Mouse (Mus musculus) right cerebral cortex, postnatal 4 days (tissue): ENCODE data around the gene Hcn2.
"Not testable (repeated sequence)": the region's sequence is repeated elsewhere in the genome, so short reads cannot be mapped to it uniquely, and the experiment has no call there.

Experiments used
- DNase-seq: peaks from one replicate; pipeline ENCODE4 v3.0.0-alpha.2; 2022

Gene Hcn2

DNA sequence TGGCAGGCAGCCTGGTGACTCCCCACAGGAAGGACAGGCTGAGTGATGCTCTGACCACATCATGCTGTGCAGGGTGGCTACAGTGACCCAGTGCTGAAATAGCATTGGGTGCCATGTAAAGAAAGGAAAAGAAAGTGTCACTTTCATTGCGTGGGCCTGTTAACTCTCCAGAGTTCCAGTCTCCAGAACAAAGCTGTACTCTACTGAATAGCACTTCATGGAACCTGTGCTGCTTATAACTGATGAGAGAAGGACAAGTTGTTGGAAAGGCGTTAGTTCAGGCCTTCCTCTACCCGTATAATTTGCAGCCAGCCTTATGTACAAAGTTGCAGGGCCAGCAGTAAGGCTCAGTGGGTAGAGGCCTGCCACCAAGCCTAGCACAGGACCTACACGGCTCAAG is 27.7 kb upstream of the Hcn2 start, which contains the start of gene Gzmm:
Gzmm (plus strand) TSS at position 301 of the 400 bp plus-strand sequence.
- no peak for DNase-seq

DNA sequence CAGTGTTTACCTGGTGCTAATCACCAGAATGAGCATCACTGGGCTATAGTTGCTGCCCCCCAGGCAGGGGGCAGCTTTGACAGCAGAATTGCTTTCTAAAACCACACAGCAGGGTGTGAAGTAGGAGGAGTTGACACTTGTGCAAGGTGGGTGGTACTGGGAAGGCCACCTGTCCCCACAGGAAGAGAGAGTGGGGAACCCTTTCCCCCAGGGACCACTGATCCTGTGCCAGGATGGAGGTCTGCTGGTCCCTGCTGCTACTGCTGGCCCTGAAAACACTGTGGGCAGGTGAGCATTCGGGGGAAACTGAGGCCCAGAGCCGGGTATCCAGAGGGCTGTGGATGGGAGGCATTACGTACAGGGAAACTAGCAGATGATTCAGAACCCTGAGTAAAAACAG is 27.3 kb upstream of the Hcn2 start:
- no peak for DNase-seq

DNA sequence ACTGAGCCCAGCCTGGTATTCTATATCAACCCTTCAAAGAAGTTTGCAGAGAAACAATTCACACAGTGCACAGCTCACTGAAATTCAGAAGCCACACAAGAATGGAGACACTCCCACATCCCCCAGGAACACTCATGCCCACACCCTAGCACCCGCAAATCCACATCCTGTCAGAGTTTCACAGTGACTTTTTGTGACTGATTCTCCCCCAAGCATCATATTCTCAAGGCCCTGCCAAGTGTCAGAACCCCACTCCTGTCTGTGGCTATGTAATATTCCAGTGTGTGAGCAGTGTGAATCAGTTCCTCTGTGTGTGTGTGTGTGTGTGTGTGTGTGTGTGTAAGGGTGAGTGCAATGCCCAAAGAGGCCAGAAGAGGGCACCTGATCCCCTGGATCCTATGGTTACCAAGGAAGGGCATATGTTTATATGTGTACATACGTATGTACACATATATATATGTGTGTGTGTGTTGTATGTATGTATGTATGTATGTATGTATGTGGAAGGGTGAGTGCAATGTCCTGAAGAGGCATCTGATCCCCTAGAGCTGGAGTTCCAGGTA is 24.4 kb upstream of the Hcn2 start:
- DNase-seq, result no peak

DNA sequence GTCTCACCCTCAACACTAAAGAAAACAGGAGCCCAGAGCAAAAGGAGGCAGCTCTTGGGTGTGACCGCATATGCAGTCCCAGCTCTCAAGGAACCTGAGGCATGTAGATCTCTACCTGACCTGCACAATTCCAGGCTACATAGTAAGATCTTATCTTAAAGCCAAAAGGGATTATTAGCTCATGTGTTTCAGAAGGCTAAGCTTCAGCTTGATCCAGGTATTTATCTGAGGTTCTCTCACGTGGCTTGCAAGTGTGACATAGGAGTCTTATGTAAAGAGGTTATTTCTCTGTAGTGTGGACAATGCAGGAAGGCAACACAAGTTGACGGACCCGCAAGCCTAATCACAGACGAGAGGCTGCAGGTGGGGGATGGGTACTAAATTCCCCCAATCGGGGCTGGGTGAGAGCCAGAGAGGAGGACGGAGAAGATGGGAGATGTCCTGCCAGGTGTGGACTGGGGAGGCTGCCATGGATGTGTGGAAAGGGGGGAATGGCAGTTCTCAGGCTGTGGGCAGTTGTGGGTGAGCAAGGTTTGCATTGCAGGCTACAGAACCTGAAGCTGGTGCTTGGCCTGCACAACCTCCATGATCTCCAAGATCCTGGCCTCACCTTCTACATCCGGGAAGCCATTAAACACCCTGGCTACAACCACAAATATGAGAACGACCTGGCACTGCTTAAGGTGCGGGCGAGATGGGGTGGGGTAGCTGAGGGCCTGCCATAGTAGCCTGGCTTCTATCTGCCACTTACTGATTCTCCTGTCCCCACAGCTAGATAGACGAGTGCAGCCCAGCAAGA is 22.7 kb upstream of the Hcn2 start:
- no peak for DNase-seq

DNA sequence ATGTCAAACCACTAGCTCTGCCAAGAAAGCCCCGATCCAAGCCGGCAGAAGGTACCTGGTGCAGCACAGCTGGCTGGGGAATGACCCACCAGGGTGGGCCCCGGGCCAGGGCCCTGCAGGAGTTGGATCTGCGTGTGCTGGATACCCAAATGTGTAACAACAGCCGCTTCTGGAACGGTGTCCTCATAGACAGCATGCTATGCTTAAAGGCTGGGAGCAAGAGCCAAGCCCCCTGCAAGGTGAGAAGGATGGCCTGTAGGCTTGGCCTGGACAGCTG is 22.1 kb upstream of the Hcn2 start:
- no peak for DNase-seq

DNA sequence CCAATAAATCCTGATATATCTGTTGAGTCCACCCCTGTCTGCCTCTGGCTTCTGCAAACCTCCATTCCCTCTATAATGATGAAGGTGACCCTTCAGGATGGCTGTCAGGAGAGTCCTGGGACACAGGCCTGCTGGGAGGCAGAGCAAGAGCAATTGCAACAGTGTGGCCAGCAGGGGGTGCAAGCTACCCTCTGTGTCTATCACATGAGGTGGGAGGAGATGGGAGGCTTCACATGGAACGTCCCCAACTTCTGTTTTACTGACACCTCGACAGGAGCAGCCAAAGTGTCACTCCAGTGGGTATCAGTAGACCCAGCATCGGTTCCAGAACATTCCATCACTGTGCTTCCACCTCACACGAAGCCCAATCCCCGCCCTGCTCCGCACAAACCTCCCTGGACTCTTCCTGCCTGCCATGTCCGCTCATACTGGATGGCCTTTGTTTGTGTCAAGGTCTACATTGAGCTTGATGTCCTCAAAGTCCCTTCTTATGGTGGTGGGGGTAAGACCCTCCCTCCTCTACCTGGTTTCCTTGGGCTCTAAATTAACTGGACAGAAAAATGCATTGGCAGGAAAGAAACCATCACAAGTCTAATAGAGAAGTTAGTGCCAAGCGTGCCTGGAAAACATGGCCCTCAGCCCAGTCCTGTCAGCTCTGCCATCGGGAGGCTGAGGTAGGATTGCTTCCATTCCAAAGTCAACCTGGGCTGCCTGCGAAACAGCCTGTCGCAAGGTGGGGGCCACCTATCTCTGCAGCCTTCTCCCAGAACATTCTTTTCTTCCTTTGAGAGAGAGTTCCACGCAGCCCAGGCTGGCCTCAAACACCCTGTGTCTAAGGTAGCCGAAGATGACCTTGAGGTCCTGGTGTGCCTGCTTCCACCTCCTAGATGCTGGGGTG is 21.0 kb upstream of the Hcn2 start:
- peak; percentile 76 for DNase-seq

DNA sequence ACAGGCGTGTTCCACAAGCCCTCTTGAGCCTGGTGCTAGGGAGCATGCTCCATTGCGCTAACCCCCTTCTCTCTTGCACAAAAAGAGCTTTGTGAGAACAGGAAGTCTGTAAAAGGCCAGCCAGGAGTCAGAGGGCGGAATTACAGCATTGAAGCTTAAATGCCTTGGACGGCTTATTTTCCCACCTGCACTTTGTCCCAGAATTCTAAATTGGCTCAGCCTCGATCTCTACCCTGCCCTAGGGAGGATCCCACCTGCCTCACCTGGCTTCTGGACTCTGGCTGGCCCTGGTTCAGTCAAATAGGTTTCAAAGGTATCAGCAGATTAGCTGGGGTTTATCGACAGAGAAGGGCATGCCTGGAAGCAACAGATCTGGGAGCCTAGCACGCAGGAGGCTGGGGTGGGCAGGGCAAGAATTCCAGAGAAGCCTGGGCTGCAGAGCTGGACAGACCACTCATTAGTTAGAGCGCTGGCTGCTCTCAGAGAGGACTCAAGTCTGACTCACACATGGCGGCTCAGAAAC is 20.2 kb upstream of the Hcn2 start:
- DNase-seq, result no peak

DNA sequence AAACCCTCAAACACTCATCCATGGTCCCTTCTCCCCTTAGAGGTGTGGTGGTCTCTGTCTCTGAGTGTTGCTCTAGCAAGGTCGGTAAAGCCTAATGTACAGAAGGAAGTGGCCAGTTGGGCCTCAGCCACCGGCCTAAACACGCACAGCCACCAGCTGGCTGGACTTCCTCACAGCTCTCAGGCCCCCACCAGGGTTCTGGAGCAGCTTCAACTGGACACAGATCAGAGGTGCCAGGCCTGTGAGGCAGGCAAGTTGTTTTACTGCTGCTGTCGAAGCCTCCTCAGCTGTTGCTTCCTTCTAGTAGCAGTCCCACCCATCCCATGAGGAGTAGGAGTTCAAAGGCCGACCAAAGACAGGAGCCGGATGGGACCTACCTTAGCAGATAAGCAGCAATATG is 18.5 kb upstream of the Hcn2 start:
- DNase-seq, result no peak

DNA sequence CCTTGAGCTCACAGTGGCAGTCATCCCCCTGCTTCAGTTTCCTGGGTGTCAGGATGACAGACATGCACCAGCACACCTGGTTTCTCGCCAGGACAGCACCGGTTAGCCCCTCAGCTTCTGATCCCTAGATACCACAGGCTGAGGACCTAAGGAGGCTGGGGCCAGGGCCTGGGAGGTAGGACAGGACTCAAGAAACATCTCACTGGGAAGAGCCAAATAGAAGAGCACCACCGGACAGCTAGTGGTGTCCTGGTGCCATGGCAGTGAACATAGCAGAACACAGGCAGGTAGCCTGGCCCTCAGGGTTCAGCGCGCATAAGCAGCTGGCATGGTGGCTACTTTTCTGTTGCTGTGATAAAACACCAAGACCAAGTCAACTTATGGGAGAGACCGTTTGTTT is 18.0 kb upstream of the Hcn2 start:
- no peak for DNase-seq

DNA sequence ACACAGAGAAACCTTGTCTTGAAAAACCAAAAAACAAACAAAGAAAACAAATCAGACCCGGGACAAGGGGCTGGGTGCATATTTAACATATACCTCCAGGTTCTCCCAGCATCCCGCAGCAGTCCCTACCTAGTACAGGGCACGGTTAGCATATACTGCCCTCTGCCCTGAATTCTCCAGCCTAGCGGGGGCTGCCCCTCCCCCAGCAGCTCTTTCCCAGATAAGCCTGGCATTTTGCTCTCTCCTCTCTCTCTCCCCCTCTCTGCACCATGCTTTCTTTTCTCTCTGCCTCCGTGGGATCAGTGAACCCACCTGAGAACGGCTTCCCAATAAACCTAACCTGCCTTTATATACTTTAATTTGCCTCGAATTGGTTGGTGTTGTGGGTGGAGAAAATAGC is 15.8 kb upstream of the Hcn2 start:
- no peak for DNase-seq

DNA sequence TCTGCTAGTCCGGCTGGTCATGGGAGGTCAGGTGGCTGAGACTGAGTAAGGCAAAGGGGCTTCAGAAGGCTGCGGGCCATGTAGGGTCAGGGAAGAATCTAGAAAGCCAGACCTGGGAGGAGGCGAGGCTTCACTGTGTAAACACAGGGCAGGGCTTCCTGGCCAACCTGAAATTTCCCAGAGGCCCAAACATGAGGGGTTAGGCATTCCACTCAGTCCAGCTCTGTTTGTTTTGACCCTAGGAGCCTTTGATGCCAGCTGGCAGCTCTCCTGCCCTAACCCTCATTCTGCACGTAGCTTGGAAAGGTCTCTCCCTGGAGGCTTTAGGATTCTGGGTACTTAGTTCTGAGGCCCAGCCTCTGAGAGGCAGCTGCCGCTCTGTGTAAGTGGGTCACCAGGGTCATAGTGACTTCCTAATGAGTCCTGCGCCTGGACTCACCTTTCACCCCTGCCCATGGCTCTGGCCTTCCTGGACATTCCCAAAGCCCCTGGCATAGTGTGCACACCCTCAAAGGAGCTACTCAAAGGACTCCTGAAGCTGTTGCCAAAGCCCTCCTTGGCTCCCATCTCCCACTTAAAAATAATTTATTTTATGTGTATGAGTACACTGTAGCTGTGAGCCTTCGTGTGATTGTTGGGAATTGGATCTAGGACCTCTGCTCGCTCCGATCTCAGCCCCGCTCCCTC is 14.8 kb upstream of the Hcn2 start:
- no peak for DNase-seq

DNA sequence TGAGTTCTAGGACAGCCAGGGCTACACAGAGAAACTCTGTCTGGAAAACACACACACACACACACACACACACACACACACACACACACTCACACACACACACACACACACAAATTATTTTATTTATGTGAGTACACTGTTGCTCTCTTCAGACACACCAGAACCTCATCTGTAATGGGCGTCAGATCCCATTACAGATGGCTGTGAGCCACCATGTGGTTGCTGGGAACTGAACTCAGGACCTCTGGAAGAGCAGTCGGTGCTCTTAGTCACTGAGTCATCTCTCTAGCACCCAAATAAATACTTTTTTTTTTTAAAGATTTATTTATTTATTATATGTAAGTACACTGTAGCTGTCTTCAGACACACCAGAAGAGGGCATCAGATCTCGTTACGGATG is 13.5 kb upstream of the Hcn2 start:
- DNase-seq, result not testable (repeated sequence)

DNA sequence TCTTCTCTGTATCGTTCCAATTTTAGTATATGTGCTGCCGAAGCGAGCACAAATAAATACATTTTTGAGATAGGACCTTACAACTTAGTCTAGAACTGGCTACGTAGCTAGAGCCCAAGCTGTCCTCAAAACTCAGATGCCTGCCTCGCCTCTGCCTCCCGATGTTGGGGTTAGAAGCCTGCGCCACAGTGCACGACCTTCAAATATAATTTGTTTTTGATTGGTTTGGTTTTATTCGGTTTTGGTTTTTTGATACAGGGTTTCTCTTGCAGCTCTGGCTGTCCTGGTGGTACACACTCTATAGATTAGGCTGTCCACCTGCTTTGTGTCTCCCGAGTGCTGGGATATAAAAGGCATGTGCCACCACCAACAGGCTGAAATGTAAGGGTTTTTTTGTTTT is 12.9 kb upstream of the Hcn2 start:
- no peak for DNase-seq

DNA sequence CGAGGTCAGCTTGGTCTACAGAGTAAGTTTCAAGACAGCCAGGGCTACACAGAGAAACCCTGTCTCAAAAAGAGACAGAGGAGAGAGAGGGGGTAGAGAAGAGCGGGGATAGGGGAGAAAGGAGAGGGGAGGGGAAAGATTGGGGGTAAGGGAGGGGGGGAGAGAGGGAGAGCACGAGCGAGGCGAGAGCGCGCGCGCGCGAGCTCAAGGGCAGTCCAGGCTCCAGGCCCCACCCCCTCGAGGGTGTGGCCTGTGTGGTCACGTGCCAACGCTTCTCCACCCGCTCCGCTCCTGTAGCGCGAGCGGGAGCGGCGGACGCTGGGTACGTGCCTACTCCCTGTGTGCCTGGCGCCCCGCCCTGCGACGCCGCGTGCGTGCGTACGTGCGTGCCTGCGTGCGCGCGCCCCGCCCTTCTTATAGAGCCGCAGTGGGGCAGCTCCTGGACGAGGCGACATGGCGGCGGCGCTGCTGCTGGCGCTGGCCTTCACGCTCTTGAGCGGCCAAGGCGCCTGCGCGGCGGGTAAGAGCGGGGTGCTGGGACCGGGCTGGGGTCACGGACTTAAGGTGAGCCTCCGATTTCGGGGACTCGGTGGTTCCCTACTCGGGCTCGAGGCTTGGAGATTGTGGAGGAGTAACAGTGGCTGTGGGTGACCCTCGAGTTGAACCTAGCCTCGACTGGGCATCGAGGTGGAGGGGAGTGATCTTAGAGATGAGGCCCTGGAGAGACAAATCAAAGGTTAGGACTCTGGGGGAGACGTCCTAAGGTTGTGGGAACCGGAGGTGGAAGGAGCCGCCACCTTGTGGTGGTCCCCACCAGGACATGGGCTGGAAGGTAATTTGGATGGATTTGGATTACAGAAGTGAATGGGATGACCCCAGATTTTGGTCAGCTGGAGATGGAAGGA is 12.1 kb upstream of the Hcn2 start, which contains the start of gene Bsg:
Bsg (plus strand) TSS at position 427 of the 905 bp plus-strand sequence.
- DNase-seq, result peak; percentile 99

DNA sequence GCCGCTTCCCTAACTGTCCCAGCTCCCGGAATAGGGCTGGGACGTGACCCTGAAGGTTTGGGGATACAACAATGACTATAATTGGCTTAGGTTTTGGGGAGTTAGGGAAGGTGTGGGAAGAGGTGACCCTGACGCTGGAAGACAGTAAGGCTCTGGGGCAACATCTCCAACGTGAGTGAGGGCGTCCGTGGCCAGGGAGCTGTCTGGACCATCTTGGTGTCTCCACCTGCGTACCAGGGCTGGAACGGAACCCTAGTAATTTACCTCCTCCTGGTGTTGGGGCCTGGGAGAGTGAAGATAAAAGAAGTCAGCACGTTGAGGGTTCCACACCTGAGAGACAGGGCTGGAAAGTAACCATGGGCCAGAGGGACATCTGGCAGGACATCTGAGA is 11.5 kb upstream of the Hcn2 start:
- no peak for DNase-seq

DNA sequence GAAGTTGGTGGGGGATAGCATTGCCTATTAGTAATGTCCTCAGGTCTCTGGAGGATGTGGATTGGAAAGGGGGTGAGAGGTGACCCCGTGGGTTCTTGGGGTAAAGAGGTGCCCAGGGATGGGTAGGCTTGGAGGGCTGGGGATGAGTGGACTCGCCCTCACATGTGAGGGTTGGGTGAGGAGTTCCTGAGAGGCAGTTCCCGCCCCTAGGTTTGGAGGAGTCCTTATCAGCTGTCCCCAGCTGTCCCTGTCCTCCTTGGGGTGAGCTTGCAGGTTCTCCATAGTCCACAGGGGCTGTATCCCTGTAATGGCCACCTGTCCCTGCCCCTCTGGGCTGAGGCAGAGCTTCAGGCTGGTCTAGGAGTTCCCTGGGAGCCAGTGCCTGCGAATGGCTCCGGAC is 10.5 kb upstream of the Hcn2 start:
- no peak for DNase-seq

DNA sequence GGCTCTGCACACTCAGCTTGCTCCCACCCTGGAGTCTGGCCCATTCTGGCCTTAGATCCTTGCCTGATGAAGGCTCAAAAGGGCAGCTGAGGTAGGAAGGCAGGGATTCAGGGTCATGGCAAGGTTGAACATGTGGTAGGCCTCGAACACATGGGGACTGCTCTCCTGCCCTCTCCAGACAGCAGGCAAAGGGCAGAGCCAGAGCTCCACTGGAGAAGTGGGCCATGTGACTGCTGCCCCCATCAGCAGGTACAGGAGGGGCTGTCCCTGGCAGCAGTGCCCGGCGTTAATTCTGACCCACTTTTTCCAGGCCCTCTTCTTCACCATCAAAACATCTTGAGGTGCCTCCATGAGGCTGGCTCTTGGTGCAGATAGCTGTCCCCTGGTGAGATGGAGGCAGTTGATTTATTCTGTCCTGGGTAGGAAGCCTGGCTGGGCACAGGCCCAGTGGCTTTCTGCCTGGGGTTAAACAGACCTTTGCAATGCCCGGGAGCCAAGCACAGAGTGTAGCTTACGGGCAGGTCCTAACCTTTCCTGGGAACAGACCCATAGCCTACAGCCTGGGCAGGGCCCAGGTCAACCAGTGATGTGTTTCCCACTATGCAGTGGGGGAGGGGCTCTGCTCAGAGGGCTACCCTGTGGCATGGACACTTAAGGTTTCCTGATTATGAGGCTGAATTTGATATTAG is 9.9 kb upstream of the Hcn2 start:
- DNase-seq, result no peak

DNA sequence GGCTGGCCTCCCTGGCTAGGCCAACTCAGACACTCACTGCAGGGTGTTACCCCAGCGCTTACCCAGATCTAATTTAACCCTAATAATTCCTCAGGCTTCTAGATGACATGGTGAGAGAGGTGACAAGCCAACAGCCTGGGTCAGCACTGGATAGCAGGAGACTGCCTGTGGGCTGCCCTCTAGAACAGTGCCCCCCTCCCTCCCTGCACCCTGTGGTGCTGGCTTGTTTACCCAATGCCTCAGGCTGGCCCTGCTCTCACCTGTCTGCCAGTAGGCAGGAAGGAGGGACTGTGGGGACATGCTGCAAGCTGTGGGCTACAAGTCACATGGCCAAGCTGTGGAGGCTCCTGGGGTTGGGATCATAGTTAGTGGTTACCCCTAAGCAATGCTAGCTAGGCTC is 9.3 kb upstream of the Hcn2 start:
- no peak for DNase-seq

DNA sequence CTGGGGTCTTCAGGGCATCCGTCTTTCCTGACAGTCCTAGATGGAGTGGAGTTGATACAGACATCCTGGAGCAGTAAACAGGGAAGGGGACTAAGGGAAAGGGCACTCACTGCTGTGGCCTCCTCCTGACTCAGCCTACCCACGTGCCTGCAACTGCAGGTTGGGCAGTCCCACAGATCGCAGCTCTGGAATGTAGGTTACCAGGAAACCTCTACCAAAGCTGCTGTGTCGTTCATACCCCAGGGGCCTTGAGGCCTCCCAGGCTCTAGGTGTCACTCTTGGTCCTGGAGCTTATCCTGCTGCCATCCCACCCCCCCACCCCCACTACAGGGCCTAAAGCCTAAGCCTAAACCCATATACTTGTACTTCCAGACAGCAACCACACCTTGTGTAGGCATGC is 8.7 kb upstream of the Hcn2 start:
- DNase-seq, result no peak

DNA sequence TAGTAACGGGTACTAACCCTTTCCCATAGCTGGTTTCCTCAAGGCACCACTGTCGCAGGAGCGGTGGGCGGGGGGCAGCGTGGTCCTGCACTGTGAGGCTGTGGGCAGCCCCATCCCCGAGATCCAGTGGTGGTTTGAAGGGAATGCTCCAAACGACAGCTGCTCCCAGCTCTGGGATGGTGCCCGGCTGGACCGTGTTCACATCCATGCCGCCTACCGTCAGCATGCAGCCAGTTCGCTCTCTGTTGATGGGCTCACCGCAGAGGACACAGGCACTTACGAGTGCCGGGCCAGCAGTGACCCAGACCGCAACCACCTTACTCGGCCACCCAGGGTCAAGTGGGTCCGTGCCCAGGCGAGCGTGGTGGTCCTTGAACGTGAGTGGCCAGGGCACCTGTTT is 7.8 kb upstream of the Hcn2 start:
- no peak for DNase-seq

DNA sequence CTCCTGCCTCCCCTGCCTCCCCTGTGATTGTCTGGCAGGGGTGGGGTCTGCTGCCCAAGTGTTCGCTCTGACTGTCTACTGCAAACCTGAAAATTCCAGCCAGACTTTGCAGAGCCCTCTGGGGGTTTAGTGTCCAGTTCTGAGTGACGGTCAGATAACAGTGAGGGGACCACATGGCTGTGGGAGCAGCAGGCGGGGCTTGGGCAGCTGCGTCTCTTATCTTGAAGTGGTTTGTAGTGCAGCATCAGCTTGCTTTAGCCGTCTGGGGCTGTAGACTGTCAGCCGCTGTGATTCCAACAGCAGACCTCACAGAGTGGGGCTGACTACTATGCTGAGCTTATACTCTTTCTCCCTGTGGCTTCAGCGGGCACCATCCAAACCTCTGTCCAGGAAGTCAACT is 7.1 kb upstream of the Hcn2 start:
- no peak for DNase-seq

DNA sequence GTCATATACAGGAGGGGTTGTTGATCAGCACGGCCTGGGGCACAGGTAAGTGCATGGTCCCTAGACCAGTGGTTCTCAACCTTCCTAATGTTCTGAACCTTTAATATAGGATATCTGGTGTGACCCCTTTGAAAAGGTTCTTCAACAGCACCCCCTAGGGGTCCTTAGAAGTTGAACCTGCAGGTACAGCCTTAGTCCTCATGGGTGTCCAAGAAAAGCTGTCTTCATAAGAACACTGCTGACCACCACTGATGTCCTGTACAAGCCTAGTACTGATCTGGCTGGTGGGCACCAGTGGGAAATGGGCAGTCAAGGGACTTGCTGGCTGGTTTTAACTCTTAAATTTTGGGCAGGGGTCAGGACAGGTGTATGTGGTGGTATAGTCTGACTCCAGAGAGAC is 4.4 kb upstream of the Hcn2 start:
- DNase-seq, result no peak
